Mouse (Mus musculus): ENCODE measurements around the gene Tspo. TPM values are rescaled to one million over a fixed set of nuclear protein-coding genes. Genes with fewer than 3 reads are reported as not detected.
A peak's percentile ranks its signal among the peaks of the same experiment; 100 is the strongest.

Gene Tspo
- total RNA-seq (2021) = 1 to 10 TPM; 4.0 to 4.8 TPM

DNA sequence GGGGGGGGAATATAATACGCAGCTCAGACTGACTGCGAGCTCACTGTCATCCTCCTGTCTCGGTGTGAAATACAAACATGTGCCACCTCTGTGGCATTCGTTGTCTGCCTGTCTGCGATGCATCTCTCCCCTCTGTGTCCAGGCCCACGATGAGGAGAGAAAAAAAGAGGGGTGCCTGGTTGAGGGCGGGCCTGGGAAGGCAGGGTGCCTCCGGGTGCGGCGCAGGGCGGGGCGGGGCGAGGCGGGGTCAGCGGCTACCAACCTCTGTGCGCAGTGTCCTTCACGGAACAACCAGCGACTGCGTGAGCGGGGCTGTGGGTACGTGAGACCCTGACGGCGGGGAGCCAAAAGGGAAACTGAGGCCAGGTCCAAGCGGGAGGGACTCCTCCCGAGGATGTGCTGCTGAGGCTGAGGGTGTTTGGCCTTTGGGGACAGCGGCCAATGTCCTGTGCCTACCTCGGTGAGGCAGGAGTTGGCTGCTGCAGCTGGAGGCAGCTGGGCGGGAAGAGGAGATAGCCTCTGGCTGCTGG, at the start of gene Tspo, which contains the start of gene Mcat:
TSS of gene Tspo (plus strand) at position 266 of the 530 bp plus-strand sequence.
TSS of gene Mcat (minus strand) at position 461 of the 530 bp plus-strand sequence.
- intact Hi-C loops (cut with DNase I) = no loop called here
- no peak for DNase-seq (ENCODE audit: low spot score in 2 of 2)

DNA sequence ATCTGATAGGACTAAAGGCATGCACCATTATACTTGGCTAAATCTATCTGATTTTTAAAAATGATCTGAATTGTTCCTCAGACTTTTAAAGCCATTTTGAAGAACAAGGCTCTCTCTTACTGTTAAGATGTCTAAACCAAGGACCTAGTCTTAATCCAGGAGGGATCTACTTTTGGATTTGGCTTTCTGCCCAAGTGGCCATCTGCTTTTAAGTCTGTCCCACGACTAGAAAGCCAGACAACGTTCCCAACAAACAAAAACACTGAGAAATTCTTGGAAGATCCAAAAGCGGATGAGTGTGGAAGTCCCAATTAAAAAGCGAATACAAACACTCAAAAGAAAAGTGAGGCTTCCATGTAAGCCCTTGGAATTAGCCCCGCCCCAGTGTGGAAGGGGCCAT, 48.4 kb upstream of the Tspo start:
- peak; percentile 23 to 52 for DNase-seq (ENCODE audit: low spot score in 2 of 2)
- intact Hi-C loops (cut with DNase I) = loop anchor here (5.0 to 10.0 kb wide), 5 partner anchors 240 to 1240 kb away; partner anchors contain the start of gene Sept3

DNA sequence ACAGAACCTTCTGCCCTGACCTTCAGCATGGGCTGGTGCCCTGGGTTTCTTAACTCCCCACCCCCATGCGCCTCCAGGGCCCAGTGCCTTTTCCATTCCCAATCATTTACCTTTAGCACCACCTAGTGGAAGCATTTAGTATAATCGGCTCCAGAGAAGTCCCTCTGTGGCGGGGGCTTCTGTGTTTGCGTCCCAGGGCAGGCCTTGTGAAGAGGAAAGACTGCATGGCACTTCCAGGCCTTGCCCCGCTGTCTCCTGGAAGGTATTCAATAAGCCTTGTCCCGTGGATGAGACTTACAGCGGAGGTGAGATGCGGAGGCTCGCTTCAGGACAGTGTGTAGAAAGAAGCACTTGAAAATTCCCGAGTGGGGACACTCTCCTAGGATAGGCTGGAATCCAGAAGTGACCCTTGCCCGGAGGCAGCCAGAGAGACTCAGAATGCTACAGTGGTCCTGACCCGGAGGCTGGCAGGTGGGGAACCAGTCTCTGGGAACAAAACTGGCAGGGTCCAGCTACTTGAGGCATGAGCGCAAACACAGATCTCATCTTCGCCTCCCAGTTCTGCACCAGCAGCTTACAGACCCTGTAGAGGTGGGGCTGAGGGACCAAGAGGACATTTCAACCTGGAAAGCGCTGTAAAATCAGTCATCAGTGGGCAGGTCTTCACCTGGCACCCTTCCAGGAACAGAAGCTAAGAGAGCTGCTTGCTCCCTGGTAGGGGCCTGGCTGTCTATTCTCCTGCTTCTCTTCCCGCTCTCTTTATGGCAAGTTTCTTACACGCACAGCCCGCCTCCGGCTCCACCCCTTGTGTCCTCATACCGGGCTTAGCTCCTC, 45.0 kb upstream of the Tspo start:
- DNase-seq (ENCODE audit: low spot score in 2 of 2) = peak; percentile 59 to 61
- intact Hi-C loops (cut with DNase I) = loop anchor here (5.0 to 10.0 kb wide), 5 partner anchors 236 to 1244 kb away; partner anchors contain the start of gene Sept3

DNA sequence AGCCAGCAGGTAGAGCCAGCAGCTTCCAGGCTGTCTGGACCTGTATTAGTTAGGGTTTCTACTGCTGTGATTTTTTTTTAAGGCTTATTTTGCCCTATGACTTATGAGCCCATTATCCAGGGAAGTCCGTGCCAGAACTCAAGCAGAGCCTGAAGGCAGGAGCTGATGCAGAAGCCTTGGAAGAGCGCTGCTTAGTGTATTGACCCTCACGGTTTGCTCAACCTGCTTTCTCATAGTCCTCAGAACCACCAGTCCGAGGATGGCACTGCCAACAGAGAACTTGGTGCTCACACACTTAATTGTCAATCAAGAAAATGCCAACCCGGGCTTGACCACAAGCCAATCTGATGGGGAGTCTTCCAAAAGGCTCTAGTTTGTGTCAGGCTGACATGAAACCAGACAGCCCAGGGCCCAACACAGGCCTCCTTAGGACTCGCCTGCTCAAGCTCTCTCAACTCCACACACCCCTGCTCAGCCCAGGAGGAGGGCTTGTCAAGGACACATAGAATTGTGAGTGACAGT, 42.5 kb upstream of the Tspo start:
- DNase-seq (ENCODE audit: low spot score in 2 of 2) = no peak
- intact Hi-C loops (cut with DNase I) = no loop called here

DNA sequence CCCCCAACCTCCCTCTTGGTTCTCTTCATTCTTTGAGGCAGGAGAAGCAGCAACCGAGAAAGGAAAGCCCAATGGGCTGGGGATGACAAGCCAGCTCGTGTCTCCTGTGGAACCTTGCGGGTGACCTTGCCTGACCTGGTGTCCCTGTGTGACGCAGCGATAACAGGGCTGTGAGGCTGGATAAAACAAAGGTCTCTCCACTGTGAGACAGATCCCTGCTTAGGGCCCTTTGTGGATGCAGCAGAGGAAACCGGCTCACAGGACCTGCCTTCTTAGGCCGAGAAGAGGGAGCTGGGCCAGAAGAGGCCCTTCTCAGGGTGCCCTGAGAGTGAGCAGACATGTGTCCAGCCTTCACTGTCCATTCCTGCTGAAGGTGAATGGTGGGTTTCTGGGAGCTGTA, 40.2 kb upstream of the Tspo start:
- intact Hi-C loops (cut with DNase I) = no loop called here
- no peak for DNase-seq (ENCODE audit: low spot score in 2 of 2)

DNA sequence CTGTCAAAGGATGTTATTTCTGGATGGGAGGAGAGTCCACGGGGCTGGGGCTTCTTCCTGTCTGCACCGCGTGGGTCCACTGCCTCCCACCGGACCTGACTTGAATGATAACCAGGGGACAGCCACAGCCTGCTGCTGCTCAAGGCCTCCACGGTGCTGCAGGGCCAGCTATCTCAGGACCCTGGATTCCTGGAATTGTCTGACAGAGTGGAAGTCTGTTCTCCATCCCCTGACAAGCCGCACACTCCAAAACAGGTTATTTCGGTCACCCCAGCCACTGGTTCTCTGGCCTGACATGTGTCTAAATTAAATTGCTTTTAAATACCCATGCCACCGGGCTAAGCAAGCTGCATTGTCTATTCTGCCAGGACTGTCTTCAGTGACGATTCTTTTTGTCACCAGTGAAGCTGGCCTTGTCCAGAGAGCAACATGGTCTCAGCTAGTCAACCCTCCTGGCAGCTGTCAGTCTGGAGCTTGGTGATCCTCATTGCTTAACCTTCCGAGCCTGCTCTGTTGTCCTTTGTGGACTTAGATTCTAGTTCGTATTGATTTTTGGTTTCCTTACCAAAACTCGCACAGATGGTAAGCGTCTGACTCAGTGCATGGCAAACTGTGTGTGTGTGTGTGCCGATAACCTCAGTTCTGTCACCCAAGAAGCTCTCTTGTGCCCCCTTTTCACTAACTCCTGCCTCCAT, 39.6 kb upstream of the Tspo start:
- no peak for DNase-seq (ENCODE audit: low spot score in 2 of 2)
- intact Hi-C loops (cut with DNase I) = no loop called here

DNA sequence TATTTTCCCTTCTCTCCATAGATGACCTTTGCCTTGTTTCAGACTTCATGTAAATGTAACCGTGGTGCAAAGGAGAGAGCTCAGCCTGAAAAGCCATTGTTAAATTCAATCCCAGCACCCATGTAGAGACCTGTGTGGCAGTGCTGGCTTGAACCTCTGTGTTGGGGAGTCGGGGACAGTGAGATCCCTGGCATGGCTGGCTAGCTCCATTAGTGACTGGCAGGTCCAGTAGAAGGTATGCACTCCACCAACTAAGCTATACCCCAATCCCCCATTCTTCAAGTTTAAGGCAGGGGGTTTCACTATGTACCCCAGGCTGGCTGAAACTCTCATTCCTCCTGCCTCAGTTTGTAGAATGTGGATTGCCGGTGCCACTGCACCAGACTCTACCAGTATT, 39.1 kb upstream of the Tspo start:
- intact Hi-C loops (cut with DNase I) = no loop called here
- DNase-seq (ENCODE audit: low spot score in 2 of 2) = no peak

DNA sequence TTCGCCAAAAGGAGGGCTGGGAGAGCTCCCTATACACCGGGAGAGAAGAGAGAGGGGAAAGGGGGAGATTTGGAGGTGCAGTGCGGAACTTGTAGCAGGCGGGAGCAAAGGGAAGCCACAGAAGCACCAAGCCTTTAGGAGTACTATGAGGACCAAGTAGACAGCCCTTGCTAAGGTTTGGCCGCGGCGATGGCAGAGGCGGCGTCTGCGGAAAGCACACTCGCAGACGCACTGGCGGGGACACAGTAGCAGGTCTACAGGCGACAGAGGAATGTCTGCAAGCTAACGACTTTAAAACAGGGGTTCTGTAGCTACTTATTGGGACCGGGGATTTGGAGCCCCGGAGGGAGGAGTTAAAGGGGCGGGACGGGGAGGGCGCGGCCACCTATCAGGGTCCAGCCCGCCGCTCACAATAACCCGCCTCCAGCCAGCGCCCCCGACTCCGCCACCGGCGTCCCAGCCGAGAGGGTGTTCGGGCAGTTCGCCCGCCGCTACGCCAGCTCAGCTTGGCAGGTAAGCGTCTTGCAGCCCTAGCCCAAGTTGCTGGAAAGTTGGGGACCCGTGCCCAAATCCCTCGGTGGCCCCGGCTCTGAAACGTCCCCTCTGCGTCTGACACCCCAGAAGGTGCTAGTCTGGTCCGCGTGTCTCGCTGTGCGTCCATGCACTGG, 36.8 kb upstream of the Tspo start, which contains the start of gene Bik:
TSS of gene Bik (plus strand) at position 439 of the 668 bp plus-strand sequence.
- peak in 1 of 2 experiments; percentile 16 for DNase-seq (ENCODE audit: low spot score in 2 of 2)
- intact Hi-C loops (cut with DNase I) = no loop called here

DNA sequence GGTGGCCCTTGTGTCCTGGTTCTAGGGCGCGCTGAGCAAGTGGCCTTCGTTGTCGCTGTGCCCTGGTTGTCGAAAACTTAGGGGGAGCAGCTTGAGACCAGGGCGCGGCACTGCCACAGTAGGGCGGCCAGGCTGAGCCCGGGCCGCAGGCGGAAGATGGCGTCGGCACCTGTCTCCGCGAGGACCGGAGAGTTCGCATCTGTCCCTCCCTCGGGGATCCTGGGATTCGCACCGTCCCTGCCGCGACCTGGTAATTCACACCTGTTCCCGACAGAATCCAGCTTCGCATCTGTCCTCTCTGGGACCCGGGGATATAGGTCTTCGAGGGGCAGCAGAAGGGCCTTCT, 36.3 kb upstream of the Tspo start:
- intact Hi-C loops (cut with DNase I) = no loop called here

DNA sequence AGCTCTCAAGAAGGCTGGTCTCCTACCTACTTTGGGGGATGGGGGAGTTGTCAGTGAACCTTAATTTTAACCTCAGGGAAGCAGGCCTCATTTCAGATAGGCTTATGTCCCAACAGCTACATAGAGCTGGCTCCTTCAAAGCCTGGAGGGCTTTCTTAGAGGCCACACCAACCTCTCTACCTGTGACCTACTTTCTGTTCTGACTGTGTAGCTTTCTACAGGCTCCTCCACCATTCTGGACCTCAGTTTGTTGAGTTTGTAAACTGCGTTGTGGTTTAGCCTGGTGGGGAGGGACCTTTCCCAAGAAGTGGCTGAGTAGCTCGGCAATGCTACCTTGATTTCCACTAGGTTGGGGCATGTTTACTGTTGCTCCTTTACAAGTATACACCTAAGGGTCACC, 35.6 kb upstream of the Tspo start:
- intact Hi-C loops (cut with DNase I) = no loop called here
- DNase-seq (ENCODE audit: low spot score in 2 of 2) = no peak

More for the DNA sequence above, 36.3 kb upstream of the Tspo start:
- DNase-seq (ENCODE audit: low spot score in 2 of 2) = no peak

DNA sequence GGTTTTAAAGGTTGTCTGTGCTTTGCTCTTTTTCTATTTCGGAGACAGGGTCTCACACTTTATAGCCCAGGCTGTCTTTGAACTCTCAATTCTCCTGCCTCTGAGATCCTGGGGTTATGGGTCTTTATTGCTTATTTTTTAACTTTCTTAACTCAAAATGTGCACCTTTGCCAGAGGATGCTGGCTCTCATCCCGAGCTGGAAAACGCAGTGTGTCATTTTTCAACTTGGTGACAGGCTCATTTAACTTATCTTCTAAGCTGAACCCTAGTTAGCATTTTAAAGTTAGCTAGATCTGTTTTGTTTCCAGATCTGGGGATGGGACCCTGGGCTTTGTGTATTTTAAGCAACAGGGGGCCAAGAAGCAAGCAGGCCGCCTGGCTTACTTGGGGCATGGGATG, 34.5 kb upstream of the Tspo start:
- intact Hi-C loops (cut with DNase I) = no loop called here
- no peak for DNase-seq (ENCODE audit: low spot score in 2 of 2)

DNA sequence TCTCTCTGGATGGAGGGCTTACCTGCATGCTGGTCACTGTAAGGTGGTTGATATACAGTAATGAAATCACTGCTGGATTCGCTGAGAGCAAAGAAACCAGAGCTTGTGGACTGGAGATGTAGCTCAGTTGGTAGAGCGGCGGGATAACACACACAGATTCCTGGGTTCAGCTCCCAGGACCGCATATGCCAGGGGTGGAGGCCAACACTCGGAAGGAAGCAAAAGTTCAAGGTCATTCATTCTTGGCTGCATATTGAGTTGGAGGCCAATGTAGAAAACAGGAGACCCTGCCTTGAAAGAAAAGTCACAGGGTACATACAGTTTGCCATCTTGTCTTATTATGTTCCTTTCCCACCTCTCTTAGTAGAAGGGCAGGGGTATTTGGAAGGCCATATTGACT, 33.6 kb upstream of the Tspo start:
- intact Hi-C loops (cut with DNase I) = no loop called here
- DNase-seq (ENCODE audit: low spot score in 2 of 2) = no peak

DNA sequence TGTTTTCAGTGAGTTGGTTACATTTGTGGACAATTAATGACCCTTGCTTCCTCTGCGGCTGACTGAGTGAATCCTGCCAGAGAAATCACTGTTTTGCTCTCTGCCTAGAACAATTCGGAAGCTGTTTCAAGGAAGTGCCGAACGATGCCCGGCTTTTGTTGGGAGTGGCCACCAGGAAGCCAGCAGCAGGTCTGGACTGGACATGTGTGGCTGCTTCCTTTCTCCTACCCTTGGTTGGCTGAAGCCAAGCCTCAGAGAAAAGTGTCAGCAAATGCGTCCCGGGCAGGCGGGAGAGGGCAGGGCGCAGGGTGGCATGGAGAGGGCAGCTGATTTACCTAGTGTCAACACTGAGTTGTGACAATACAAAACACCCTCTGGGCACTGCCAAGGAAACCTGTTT, 33.2 kb upstream of the Tspo start:
- intact Hi-C loops (cut with DNase I) = no loop called here

DNA sequence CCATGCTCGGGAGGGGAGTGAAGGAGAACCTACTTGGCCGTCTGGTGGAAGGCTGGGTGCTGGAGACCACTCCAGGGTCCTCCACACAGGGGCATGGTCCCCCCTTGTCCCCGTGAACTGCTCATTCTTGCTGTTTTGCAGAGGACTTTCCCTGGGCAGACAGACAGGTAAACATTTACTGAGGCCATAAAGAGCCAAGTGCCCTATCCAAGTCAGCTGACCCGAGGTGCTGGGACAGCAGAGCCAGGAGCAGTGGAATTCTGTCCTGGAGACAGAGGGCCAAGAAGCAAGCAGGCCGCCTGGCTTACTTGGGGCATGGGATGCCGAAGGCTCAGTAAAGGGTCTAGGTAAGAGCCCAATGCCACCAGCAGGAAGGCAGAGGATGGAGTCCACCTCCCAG, 32.7 kb upstream of the Tspo start:
- intact Hi-C loops (cut with DNase I) = no loop called here
- DNase-seq (ENCODE audit: low spot score in 2 of 2) = no peak

More for the DNA sequence above, 33.2 kb upstream of the Tspo start:
- no peak for DNase-seq (ENCODE audit: low spot score in 2 of 2)

DNA sequence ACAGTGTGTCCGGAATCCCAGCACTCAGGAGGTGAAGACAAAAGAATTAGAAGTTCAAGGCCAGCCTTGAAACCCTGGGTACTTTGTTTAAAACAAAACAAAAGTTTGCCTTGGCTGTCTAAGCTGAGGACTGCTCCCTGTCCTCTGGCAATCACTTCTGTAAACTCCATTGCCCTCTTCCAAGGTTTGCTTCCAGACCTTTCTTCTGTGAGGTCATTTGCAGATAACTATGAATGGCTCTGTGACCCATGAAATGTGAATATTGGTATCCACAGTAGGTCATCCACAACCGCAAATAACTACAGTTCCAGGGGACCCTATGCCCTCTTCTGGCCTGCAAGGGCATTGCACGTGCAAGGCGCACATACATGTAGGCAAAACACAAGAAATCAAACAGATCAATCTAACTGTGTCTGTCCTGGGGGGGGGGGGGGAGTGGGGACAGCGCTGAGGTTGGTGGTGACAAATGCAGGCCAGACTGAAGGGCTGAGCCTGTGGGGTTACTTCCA, 31.4 kb upstream of the Tspo start:
- DNase-seq (ENCODE audit: low spot score in 2 of 2) = no peak
- intact Hi-C loops (cut with DNase I) = no loop called here

DNA sequence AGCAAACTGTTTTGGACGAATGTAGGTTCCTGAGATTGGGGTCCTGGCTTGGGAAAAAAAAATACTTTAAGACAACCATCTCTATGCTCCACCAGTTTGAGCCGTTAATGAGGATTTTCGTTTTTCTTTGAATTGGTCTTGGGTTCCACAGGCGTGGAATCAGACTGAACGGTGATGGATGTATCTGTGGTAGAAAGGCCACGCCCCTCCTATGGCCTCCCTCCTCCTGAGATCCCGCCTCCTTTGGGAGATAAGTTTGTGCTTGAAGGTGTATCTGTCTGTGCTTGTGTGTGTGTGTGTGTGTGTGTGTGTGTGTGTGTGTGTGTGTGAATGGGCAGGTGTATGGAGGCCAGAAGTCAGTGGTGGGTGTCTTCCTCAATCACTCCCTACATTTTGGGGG, 30.8 kb upstream of the Tspo start:
- no peak for DNase-seq (ENCODE audit: low spot score in 2 of 2)
- intact Hi-C loops (cut with DNase I) = no loop called here

DNA sequence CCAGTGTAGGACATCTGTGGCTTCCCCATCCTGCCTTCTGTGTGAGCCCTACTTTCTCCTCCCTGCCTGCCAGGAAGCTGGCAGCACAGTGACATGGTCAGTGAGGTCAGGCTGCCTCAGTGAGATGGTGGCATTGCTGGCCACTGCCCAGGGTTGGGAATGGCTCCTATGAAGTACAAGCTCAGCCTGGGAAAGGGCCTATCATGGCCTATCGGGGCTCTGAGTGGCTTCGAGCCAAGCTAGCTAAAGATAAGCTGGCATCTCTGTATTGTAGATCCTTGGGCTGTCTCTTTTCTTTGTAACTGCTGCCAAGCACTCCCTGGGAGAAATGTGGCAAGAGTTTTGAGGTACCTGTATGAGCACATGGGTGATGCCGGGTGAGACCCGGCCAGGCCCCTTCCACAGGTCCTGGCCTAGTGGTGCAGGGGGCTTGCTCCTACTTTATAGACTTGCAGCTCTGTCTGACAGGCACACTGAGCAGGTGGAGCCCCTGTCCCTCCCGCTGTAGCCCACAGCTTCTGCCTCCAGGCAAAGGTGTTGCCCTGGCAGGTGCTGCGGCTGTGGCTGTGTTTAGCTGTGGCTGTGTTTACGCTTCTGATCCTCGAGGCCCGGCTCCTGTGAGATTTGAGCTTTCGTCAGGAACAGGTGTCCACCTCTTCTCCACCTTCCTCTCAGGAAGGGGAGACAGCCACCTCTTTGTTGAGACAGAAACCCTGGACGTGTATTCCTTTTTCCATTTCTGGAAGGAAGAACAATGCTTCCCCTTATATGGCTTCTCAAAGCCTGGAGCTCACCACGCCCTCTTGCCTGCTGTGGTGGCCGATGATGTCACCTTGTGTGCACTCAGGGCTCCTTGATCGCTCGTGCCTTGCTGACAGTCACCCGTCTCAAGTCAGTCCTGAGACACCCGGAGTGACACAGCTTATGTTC, 28.2 kb upstream of the Tspo start:
- intact Hi-C loops (cut with DNase I) = no loop called here
- no peak for DNase-seq (ENCODE audit: low spot score in 2 of 2)

DNA sequence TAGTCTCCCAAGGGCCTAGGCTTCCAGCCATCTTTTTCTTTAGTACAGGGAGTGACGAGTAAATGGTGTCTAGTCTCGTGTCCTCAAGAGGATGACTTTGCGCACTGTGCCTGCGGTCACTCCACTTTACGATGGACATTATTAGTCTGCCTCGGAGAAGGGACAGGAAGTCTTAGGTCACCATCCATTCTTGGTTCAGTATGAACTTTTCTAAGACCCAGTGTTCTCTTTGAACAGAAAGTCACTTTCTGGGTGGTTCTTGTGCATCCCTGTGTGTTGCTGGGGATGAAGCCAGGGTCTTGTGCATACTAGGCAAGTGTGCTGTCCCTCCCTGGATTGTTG, 27.5 kb upstream of the Tspo start:
- no peak for DNase-seq (ENCODE audit: low spot score in 2 of 2)
- intact Hi-C loops (cut with DNase I) = no loop called here

DNA sequence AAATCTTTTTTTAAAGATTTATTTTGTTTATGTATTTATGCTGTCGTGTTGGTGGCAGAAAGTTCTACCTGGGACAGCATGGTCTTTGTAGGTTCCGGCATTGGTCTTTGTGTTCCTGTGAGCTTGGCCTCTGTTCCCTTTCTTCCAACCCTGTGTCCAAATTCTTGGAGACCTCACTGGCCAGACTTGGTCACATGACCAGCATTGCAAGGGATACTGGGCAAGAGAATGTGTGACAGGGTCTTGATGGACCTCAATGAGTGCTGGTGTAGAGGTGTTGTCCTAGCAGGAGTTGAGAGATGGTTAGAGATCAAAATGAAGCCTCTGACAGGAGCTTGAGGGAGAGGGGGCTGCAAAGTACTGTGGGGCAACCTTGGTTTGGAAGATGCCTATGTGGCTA, 24.5 kb upstream of the Tspo start:
- intact Hi-C loops (cut with DNase I) = no loop called here
- no peak for DNase-seq (ENCODE audit: low spot score in 2 of 2)

Measured in left cerebral cortex, postnatal 25 days (tissue).